Mouse (Mus musculus) left cerebral cortex, adult 18-20 months (tissue): Measurements from ENCODE around the gene Cdk19. TPM values are rescaled to one million over a fixed set of nuclear protein-coding genes. Genes with fewer than 3 reads are reported as not detected.

Source experiments
- DNase-seq, 2 experiments: peaks; one replicate each; pipeline ENCODE4 v3.0.0; 2021 to 2022; ENCODE audit warnings: low spot score in 2 of 2, mixed read lengths in 1 of 2
- total RNA-seq, 2 experiments: library from RNA; stranded (reverse); gene quantifications; 2 replicates each; pipeline ENCODE4 v1.2.3; 2021

Gene Cdk19
- total RNA-seq, 2 experiments from 2014 or later = 47.5 to 49.0 TPM

- peak; percentile 94 to 95 for DNase-seq
Observed at GRCm38 (mm10) chr10:40348566-40349536, 9.5 kb downstream of the Cdk19 start.

GRCm38 (mm10) chr10:40349631-40350177 is 10.3 kb downstream of the Cdk19 start:
- peak; percentile 36 to 44 for DNase-seq

GRCm38 (mm10) chr10:40350245-40350932 is 11.0 kb downstream of the Cdk19 start:
- DNase-seq = no peak

DNA sequence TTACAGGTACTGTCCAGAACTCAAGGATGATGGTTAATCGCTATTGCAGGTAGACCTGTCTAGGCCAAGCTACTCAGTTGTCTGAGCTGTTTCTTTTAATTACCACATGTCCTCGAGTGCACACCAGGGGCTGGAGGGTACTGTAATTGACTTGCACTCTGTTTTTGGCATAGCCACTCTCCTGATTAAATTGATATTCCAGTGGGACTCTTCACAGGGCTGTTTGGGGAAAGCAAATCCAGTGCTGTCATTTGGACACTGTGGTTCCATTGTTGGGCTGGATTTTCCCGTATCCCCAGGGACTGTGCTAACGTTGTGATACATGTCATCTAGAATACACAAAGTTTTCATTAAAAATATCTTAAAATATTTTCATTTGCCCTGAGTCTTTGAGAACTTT is 11.8 kb downstream of the Cdk19 start:
- DNase-seq = no peak

- DNase-seq = no peak
Observed at GRCm38 (mm10) chr10:40354081-40354480, 14.7 kb downstream of the Cdk19 start.

DNA sequence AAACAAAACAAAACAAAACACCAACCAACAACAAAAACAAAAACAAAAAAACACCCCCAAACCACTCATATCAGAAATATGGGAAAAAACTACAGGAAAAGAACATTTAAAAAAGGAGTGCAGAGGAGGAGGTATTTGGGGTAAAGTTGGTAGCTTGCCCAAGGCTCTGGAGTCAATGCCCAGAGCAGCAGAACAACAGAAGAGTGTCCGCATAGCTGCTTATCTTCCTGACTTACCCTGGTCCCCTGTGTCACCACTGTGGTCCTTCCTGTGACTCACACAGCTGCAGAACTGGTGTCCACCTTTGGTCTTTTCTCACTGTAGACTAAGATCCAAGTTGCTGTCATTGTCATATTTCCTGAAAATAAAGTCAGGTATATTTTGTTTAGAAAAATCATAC is 15.2 kb downstream of the Cdk19 start:
- DNase-seq = no peak

DNA sequence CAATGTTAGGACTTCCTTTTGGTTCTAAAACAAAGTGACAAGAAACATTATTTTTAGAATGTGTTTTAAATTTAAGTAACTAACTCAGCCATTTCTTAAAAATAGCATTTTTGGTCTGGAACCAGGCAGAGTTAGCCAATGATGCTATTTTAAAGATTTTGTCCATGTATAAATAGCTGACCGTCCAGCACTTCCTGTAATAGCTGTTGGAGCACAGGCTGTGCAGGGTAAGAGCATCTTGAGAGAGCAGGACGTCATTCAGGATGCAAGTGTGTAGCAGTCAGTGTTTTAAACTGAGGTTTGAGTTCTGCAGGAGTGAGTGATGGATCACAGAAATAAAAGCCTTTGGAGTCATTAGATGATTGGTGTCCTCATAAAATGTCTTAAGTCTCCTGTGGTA is 18.8 kb downstream of the Cdk19 start:
- DNase-seq = no peak

GRCm38 (mm10) chr10:40359131-40359530 is 19.8 kb downstream of the Cdk19 start:
- no peak for DNase-seq

DNA sequence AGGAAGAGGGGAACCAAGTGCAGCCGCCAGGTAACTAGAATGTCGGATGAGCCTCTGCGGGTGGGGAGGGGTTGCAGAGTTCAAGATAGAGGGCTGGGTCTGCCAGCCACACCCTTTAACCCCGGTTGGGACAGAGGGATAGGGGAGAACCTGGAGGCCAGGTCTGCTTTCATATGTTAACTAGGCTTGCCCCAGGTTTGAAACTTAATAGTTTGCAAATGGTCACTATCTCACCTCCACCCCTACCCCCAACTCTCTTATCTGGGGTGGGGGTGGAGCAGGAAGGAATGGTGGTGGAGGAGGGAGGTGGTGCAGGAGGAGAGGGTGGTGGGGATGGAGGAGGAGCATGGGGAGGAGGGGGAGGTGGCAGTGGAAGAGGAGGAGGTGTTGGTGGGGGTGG is 23.6 kb downstream of the Cdk19 start:
- DNase-seq = no peak

GRCm38 (mm10) chr10:40364642-40365361 is 25.4 kb downstream of the Cdk19 start:
- no peak for DNase-seq

GRCm38 (mm10) chr10:40365991-40366390 is 26.6 kb downstream of the Cdk19 start:
- no peak for DNase-seq

- DNase-seq = no peak
Observed at GRCm38 (mm10) chr10:40368516-40368915, 29.2 kb downstream of the Cdk19 start.

DNA sequence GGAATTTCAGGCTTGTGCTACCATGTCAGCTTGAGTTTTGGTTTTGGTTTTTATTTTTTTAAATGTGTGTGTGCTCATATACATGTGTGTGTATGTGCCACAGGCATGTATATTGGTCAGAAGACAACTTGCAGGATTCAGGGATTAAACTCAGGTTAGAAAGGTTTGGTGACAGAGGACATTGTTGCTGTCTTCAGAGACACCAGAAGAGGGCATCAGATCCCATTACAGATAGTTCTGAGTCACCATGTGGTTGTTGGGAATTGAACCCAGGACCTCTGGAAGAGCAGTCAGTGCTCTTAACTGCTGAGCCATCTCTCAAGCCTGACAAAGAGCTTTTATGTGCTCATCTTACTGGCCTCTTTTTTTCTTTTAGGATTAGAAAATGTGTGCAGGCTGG is 30.8 kb downstream of the Cdk19 start:
- DNase-seq = no peak

DNA sequence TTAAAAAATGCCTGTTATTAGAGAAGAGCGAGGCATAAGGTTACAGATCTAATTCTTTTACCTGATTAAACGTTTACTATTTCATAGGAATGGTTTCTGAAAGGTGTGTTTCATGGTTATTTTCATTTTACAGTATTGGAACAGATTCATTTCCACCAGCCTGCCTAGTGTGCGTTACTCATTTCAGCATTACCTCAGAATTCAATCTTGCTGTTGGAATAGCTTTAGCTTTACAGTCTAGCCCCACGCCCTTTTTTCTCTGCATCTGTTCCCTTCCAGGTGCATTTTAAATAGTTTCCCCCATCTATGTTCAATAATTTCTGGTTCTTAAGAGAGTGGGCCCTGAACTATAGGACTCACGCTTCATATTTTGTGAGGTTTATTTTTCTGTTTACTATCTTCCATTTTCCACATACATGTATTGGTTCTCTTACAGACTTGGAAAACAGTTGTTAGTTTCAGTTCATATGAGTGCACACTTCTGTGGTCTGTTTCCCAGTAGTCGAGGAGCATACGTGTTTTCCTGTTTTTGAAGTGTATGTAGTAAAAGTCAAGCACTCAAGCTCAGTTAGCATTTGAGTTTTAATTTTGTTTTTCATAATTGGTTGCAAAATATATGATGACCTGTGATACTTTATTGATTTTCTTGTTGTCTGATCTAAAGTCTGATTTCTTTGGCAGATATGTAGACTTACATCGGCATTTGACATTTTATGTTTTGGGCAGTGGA is 32.0 kb downstream of the Cdk19 start:
- no peak for DNase-seq

DNA sequence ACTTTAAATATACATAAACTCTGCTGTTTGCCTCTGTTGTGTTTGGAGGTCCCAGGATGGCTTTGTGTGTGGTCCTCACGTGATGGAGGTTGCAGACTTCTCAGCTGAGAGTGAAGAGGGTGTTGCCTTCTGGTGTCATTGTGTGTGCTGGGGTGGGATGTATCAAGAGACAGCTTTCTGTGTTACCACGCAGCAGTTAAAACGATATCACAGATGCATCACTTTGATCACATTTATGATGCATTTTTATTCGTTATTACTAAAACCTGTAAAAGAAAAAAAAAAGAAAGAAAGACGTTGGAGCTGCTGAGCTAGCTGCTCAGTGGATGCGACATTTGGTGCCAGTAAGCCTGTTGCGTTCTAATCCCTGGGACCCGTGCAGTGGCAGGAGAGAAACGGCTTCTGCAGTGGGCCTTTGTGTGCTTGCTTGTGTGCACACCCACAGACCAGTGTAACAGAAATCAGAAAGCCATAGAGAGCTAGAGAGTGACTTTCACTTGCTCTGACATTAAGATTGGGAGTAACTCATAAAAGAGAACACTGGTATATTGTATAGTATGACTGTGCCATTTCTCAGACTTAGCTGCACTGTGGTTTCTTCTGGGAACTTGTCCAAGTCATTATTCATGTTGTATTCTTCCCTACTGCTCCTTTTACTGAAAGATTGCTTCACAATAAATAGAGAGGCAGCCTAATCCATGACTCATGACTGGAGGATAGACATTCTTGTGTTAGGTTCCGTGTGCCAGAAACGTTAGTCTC is 32.7 kb downstream of the Cdk19 start:
- peak in 1 of 2 experiments; percentile 7 for DNase-seq

- DNase-seq = no peak
Observed at GRCm38 (mm10) chr10:40373749-40374148, 34.4 kb downstream of the Cdk19 start.

- no peak for DNase-seq
Observed at GRCm38 (mm10) chr10:40374828-40375227, 35.5 kb downstream of the Cdk19 start.

GRCm38 (mm10) chr10:40376286-40376685 is 36.9 kb downstream of the Cdk19 start:
- peak; percentile 61 to 74 for DNase-seq

- no peak for DNase-seq
Observed at GRCm38 (mm10) chr10:40378284-40378683, 38.9 kb downstream of the Cdk19 start.

DNA sequence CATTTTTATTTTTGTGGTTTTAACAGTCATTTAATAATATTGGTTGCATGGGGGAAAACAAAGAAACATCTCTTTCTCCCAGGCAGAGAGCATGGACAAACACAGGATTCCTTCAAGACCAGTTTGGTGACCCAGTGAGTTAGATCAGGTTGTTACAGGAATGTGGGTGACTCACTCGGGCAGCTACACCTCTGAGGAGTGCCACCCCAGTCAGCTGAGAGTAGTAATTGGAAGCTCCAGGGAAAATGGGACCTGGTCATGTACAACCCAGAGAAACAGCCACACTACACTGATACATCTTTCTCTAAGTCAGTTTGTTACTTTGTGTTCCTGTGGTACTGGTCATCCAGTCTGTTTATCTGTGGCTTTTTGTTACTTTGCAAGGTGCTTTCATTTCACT is 40.3 kb downstream of the Cdk19 start:
- no peak for DNase-seq
